ENCODE assay signal across 8 mouse cellular contexts in genomic region chr14:49153801-49154200, GRCm38 (mm10). TPM values are rescaled to one million over a fixed set of nuclear protein-coding genes. Genes with fewer than 3 reads are reported as not detected.
A peak's percentile ranks its signal among the peaks of the same experiment; 100 is the strongest.
DNase-seq lines count a peak whose midpoint lies in the region; ATAC-seq and TF ChIP-seq lines count a peak whose summit lies in the region.
"Had no signal": no experiment of that assay in that cellular context is flagged by ENCODE, and none has a peak within 500 bp of the region (broad histone marks: within the 10 kb centered on the region; RNA-seq: fewer than 3 reads in every experiment).

No protein-coding gene starts in this region.

- no peak overlapping the region for H3K27ac ChIP-seq in liver, postnatal 0 days (ENCODE audit: low read depth)
- H3K27ac ChIP-seq: hindbrain, embryonic 15.5 days had no signal

- WGBS in liver, postnatal 0 days (ENCODE audit: insufficient replicate concordance): 25% methylated on average over 7 of the region's 7 CpGs

- no peaks in the 10 kb centered on the region for H3K36me3 ChIP-seq in liver, postnatal 0 days (replicated peaks; ENCODE audit: insufficient read depth, low read length)
- H3K36me3 ChIP-seq: hindbrain, embryonic 15.5 days had no signal

- H3K27me3 ChIP-seq in liver, postnatal 0 days (ENCODE audit: insufficient read depth, low read length): no peaks in the 10 kb centered on the region
- H3K27me3 ChIP-seq: hindbrain, embryonic 15.5 days had no signal

- H3K9me3 ChIP-seq in liver, postnatal 0 days (ENCODE audit: low read length): no peaks in the 10 kb centered on the region
- H3K9me3 ChIP-seq: hindbrain, embryonic 15.5 days had no signal

- H3K4me1 ChIP-seq in liver, postnatal 0 days (ENCODE audit: insufficient read depth): no peaks in the 10 kb centered on the region
- H3K4me1 ChIP-seq: hindbrain, embryonic 15.5 days had no signal

- H3K4me3 ChIP-seq in liver, postnatal 0 days (ENCODE audit: low read depth, low read length): no peak overlapping the region
- H3K4me3 ChIP-seq: hindbrain, embryonic 15.5 days had no signal

- peak; percentile 26 for DNase-seq in ovary, postnatal 10 days (ENCODE audit: low spot score)
- DNase-seq in ovary, adult 18-20 months (ENCODE audit: low spot score): no peak
- DNase-seq in adrenal gland, postnatal 25 days: peak; percentile 64
- DNase-seq in embryo, embryonic 9.5 days (ENCODE audit: extremely low spot score): peak; percentile 70
- DNase-seq in kidney, adult 9 months: peak; percentile 72
- DNase-seq in liver, postnatal 0 days: peak; percentile 79
- DNase-seq in right cerebral cortex, postnatal 25 days: peak; percentile 21

- peak; percentile 86 for TF ChIP-seq CTCF in liver, postnatal 0 days (IDR thresholded peaks at IDR 0.05; ENCODE audit: low read depth)

- TF ChIP-seq EP300 in liver, postnatal 0 days (IDR thresholded peaks at IDR 0.05; ENCODE audit: low read depth): no peak

- ATAC-seq in liver, postnatal 0 days: no peak

- no peak overlapping the region for H3K9ac ChIP-seq in liver, postnatal 0 days (replicated peaks)
- H3K9ac ChIP-seq: hindbrain, embryonic 15.5 days had no signal

- H3K4me2 ChIP-seq in liver, postnatal 0 days (ENCODE audit: low read depth, low read length): no peak overlapping the region
- H3K4me2 ChIP-seq: hindbrain, embryonic 15.5 days had no signal

RNA-seq across cellular contexts. Expression of gene Naa30, which starts 18.2 kb away (rescaled TPM):
- 29.1 and 32.0 TPM in 2 replicates for total RNA-seq in adrenal gland, postnatal 25 days (2021)
- polyA plus RNA-seq in liver, postnatal 0 days (2015; fragmentation: Nextera tagmentation; extraction: Ambion mirVana): 3.4 and 4.5 TPM in 2 replicates
